In the genomic region with DNA sequence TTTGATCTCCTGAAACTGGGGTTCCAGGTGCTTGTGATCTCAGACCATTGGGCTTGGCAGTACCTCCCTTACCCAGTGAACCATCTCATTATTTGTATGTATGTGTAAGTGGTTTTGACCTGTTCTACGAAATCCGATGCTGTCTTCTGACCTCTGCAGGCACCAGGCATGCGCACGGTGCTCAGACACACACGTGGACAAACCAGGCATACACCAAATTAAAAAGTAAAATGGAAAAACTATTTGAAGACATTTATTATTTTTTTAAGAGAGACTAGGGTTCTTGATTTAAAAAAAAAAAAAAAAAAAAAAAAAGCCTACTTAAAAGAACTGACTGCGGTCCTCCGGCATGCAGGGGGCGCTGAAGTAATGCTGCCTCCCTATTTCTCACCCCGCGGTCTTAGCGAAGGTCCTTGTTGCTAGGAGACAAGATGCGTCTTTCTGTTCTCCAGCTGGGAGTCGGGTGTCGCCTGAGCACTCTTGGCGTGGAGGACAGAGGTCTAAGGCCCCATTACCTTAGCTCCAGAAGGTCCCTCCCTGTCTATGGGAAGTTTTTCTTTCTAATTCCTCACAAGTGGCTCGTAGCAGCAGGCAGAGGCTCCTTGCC, we compare ENCODE assay signal across 8 mouse cellular contexts. TPM values are rescaled to one million over a fixed set of nuclear protein-coding genes. Genes with fewer than 3 reads are reported as not detected.
DNase-seq lines count a peak whose midpoint lies in the region; ATAC-seq lines count a peak whose summit lies in the region.

Gene Ccdc65 (plus strand): TSS at position 442 of the 607 bp plus-strand sequence.

- peak within 1 kb of the TSS; percentile 47 for H3K4me3 ChIP-seq in hindbrain, embryonic 16.5 days (ENCODE audit: low read length)

- peak within 1 kb of the TSS; percentile 55 for H3K9ac ChIP-seq in hindbrain, embryonic 16.5 days (ENCODE audit: low read depth, low read length)

- 20% methylated on average over 16 of the region's 16 CpGs for WGBS in hindbrain, embryonic 16.5 days

- ATAC-seq in hindbrain, embryonic 16.5 days = peak; percentile 83

- H3K36me3 ChIP-seq in hindbrain, embryonic 16.5 days (ENCODE audit: control insufficient read depth, insufficient read depth, low read length) = no peaks in the 10 kb centered on the region

- peaks cover 3% of the 10 kb centered on the region for H3K27me3 ChIP-seq in hindbrain, embryonic 16.5 days (replicated peaks; ENCODE audit: control insufficient read depth, insufficient read depth, low read length)

- peaks cover 4% of the 10 kb centered on the region; the same call in 1 of the 2 replicates for H3K4me1 ChIP-seq in hindbrain, embryonic 16.5 days (ENCODE audit: control insufficient read depth, insufficient read depth, low read depth, low read length)

- no peaks in the 10 kb centered on the region for H3K9me3 ChIP-seq in hindbrain, embryonic 16.5 days (ENCODE audit: control insufficient read depth, low read length)

- peak within 1 kb of the TSS; percentile 63 for H3K4me2 ChIP-seq in hindbrain, embryonic 16.5 days (ENCODE audit: low read length)

- peak; percentile 71 for DNase-seq in T-cell, adult 2 months (ENCODE audit: low spot score)
- DNase-seq in cerebellum, postnatal 14 days = peak; percentile 86 to 91
- DNase-seq in gastrocnemius, adult 18-20 months (ENCODE audit: low spot score) = peak; percentile 90
- peak; percentile 84 for DNase-seq in left cerebral cortex, adult 11 months (ENCODE audit: low spot score)
- peak; percentile 97 for DNase-seq in lung, postnatal 36 days
- DNase-seq in retina, embryonic 14.5 days (ENCODE audit: low spot score) = peak; percentile 97
- DNase-seq in thymus, postnatal 4 days = peak; percentile 86

- no peak within 1 kb of the TSS for H3K27ac ChIP-seq in hindbrain, embryonic 16.5 days (ENCODE audit: low read depth, low read length)

RNA-seq across cellular contexts. Expression of gene Ccdc65, which starts in this region (rescaled TPM):
- total RNA-seq in gastrocnemius, adult 18-20 months (2021) = not detected
- 7.9 and 9.0 TPM in 2 replicates for polyA plus RNA-seq in hindbrain, embryonic 16.5 days (2015; fragmentation: Nextera tagmentation; extraction: Ambion mirVana)

Comparison
In these comparisons a context has a peak if more than half of its experiments do, and no peak if none do; other contexts are left out.
1. Peak in DNase-seq in gastrocnemius, adult 18-20 months; RNA of the gene not detected or under 1 TPM.